Mouse (Mus musculus): ENCODE data around the gene Nars2.

Nars2 gene

GRCm38 (mm10) chr7:96971027-96971996 lies 20.0 kb downstream of the Nars2 start:
- no peak for DNase-seq (ENCODE audit: low read depth)

- no peak for DNase-seq (ENCODE audit: low read depth)
Observed at GRCm38 (mm10) chr7:96972138-96972904, 21.0 kb downstream of the Nars2 start.

GRCm38 (mm10) chr7:96975914-96976313 lies 24.6 kb downstream of the Nars2 start:
- no peak for DNase-seq (ENCODE audit: low read depth)

- no peak for DNase-seq (ENCODE audit: low read depth)
Observed at GRCm38 (mm10) chr7:96977209-96977608, 25.9 kb downstream of the Nars2 start.

- no peak for DNase-seq (ENCODE audit: low read depth)
Observed at GRCm38 (mm10) chr7:96981366-96981765, 30.1 kb downstream of the Nars2 start.

GRCm38 (mm10) chr7:96983660-96984347 lies 32.5 kb downstream of the Nars2 start:
- no peak for DNase-seq (ENCODE audit: low read depth)

- no peak for DNase-seq (ENCODE audit: low read depth)
Observed at GRCm38 (mm10) chr7:96985798-96986197, 34.5 kb downstream of the Nars2 start.

GRCm38 (mm10) chr7:96986795-96987445 lies 35.6 kb downstream of the Nars2 start:
- DNase-seq (ENCODE audit: low read depth) = no peak

- DNase-seq (ENCODE audit: low read depth) = no peak
Observed at GRCm38 (mm10) chr7:96987676-96988075, 36.4 kb downstream of the Nars2 start.

GRCm38 (mm10) chr7:97012956-97013355 lies 61.7 kb downstream of the Nars2 start:
- DNase-seq (ENCODE audit: low read depth) = no peak

- no peak for DNase-seq (ENCODE audit: low read depth)
Observed at GRCm38 (mm10) chr7:97018005-97018404, 66.7 kb downstream of the Nars2 start.

- DNase-seq (ENCODE audit: low read depth) = no peak
Observed at GRCm38 (mm10) chr7:97018418-97018817, 67.1 kb downstream of the Nars2 start.

- no peak for DNase-seq (ENCODE audit: low read depth)
Observed at GRCm38 (mm10) chr7:97019303-97019702, 68.0 kb downstream of the Nars2 start.

GRCm38 (mm10) chr7:97026772-97027358 lies 75.6 kb downstream of the Nars2 start:
- DNase-seq (ENCODE audit: low read depth) = no peak

- DNase-seq (ENCODE audit: low read depth) = no peak
Observed at GRCm38 (mm10) chr7:97029151-97029550, 77.8 kb downstream of the Nars2 start.

- DNase-seq (ENCODE audit: low read depth) = no peak
Observed at GRCm38 (mm10) chr7:97032412-97032811, 81.1 kb downstream of the Nars2 start.

GRCm38 (mm10) chr7:97039641-97040040 lies 88.3 kb downstream of the Nars2 start:
- DNase-seq (ENCODE audit: low read depth) = no peak

- DNase-seq (ENCODE audit: low read depth) = no peak
Observed at GRCm38 (mm10) chr7:97041868-97042449, 90.7 kb downstream of the Nars2 start.

GRCm38 (mm10) chr7:97042981-97043380 lies 91.7 kb downstream of the Nars2 start:
- DNase-seq (ENCODE audit: low read depth) = no peak

GRCm38 (mm10) chr7:97060966-97061365 lies 109.7 kb downstream of the Nars2 start:
- DNase-seq (ENCODE audit: low read depth) = no peak

GRCm38 (mm10) chr7:97071512-97071911 lies 120.2 kb downstream of the Nars2 start:
- DNase-seq (ENCODE audit: low read depth) = no peak

Measured in c-Kit-positive CD71-negative TER-119-negative erythroid progenitor cells, embryonic 14.5 days (primary cell).